Mouse (Mus musculus): ENCODE data around the gene Krtap24-1. TPM values are rescaled to one million over a fixed set of nuclear protein-coding genes. Genes with fewer than 3 reads are reported as not detected.

The Krtap24-1 gene
- not detected in 2 replicates for polyA plus RNA-seq (2015; fragmentation: Nextera tagmentation; extraction: Ambion mirVana)

DNA sequence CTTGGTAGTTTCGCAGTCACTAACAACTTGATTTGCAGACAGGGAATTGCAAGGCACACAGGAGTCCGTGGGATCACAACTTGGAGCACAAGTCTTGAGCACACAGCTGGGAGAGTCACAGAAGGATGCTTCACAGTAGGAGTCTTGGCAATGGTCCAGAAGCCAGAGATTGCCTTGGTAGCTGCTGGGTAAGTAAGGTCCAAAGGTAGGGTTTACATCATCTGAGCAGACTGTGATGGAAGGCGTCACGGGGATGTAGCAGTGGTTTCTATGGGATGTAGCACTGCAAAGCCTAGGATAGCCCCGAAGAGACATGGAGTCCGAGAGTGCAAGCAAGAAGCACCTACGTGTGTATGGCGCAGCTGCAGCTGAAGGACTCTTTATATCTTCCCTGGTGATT lies at the start of gene Krtap24-1:
Krtap24-1 (minus strand) TSS at position 358 of the 400 bp plus-strand sequence.
- no peaks in the 10 kb centered on the region for H3K36me3 ChIP-seq (ENCODE audit: control insufficient read depth, insufficient read depth, low read length)
- H3K4me1 ChIP-seq (ENCODE audit: control insufficient read depth, insufficient read depth, low read length), result no peaks in the 10 kb centered on the region
- peak; percentile 93 for ATAC-seq
- no peak within 1 kb of the TSS for H3K4me2 ChIP-seq (ENCODE audit: low read depth, low read length)
- no peak within 1 kb of the TSS for H3K4me3 ChIP-seq (ENCODE audit: low read length)
- H3K27ac ChIP-seq (ENCODE audit: low read length), result no peak within 1 kb of the TSS
- 89% methylated on average over 8 of the region's 8 CpGs for WGBS
- no peaks in the 10 kb centered on the region for H3K9me3 ChIP-seq (ENCODE audit: control insufficient read depth, low read length)
- no peak within 1 kb of the TSS for H3K9ac ChIP-seq (ENCODE audit: low read depth, low read length)
- H3K27me3 ChIP-seq (replicated peaks; ENCODE audit: control insufficient read depth, insufficient read depth, low read length), result no peaks in the 10 kb centered on the region

GRCm38 (mm10) chr16:88657426-88657825 lies 45.3 kb upstream of the Krtap24-1 start:
- no peak overlapping the region for H3K9ac ChIP-seq (ENCODE audit: low read depth, low read length)
- 46% methylated on average over 1 of the region's 1 CpGs for WGBS
- no peaks in the 10 kb centered on the region for H3K4me1 ChIP-seq (ENCODE audit: control insufficient read depth, insufficient read depth, low read length)
- H3K27me3 ChIP-seq (replicated peaks; ENCODE audit: control insufficient read depth, insufficient read depth, low read length), result no peaks in the 10 kb centered on the region
- H3K36me3 ChIP-seq (ENCODE audit: control insufficient read depth, insufficient read depth, low read length), result no peaks in the 10 kb centered on the region
- no peak overlapping the region for H3K4me2 ChIP-seq (ENCODE audit: low read depth, low read length)
- no peaks in the 10 kb centered on the region for H3K9me3 ChIP-seq (ENCODE audit: control insufficient read depth, low read length)
- ATAC-seq, result 0 out of 2 replicates have a peak, but pooled peaks have one; percentile 16
- H3K4me3 ChIP-seq (ENCODE audit: low read length), result no peak overlapping the region
- no peak overlapping the region for H3K27ac ChIP-seq (ENCODE audit: low read length)

- H3K27me3 ChIP-seq (replicated peaks; ENCODE audit: control insufficient read depth, insufficient read depth, low read length), result no peaks in the 10 kb centered on the region
- no peak for ATAC-seq
- 55% methylated on average over 2 of the region's 2 CpGs for WGBS
Measured at GRCm38 (mm10) chr16:88651952-88652351, 39.9 kb upstream of the Krtap24-1 start.

DNA sequence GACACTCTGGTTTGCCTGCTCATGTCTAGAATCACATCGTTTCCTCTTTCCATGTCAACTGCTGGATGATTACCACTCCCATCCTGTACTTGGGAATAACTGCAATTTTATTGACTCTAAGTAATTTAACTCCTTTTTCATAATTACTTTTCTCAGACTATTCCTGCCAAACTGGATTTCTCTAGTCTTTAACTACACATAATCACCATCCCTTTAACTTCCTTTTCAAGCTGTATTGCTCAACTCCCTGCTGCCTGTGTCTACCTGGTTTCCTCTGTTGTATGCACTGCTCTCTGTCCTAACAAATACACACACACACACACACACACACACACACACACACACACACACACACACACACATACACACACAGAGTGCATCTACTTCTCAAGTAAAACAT lies 39.0 kb upstream of the Krtap24-1 start:
- Histone ChIP-seq H3K4me3 (ENCODE audit: low read length) (no peak overlapping the region), H3K27ac (ENCODE audit: low read length) (no peak overlapping the region; the same call in 1 of the 2 replicates), H3K4me2 (ENCODE audit: low read depth, low read length) (no peak overlapping the region), H3K4me1 (ENCODE audit: control insufficient read depth, insufficient read depth, low read length) (peaks cover 6% of the 10 kb centered on the region; the same call in 1 of the 2 replicates), H3K9ac (ENCODE audit: low read depth, low read length) (no peak overlapping the region), H3K36me3 (ENCODE audit: control insufficient read depth, insufficient read depth, low read length) (no peaks in the 10 kb centered on the region), H3K9me3 (ENCODE audit: control insufficient read depth, low read length) (no peaks in the 10 kb centered on the region), H3K27me3 (replicated peaks; ENCODE audit: control insufficient read depth, insufficient read depth, low read length) (no peaks in the 10 kb centered on the region)
- ATAC-seq, result peak; percentile 79
- WGBS, result 57% methylated on average over 1 of the region's 1 CpGs

More at GRCm38 (mm10) chr16:88651952-88652351, 39.9 kb upstream of the Krtap24-1 start:
- Histone ChIP-seq H3K4me2 (ENCODE audit: low read depth, low read length) (no peak overlapping the region), H3K27ac (ENCODE audit: low read length) (no peak overlapping the region), H3K9ac (ENCODE audit: low read depth, low read length) (no peak overlapping the region), H3K4me3 (ENCODE audit: low read length) (no peak overlapping the region), H3K9me3 (ENCODE audit: control insufficient read depth, low read length) (no peaks in the 10 kb centered on the region), H3K36me3 (ENCODE audit: control insufficient read depth, insufficient read depth, low read length) (no peaks in the 10 kb centered on the region), H3K4me1 (ENCODE audit: control insufficient read depth, insufficient read depth, low read length) (peaks cover 6% of the 10 kb centered on the region; the same call in 1 of the 2 replicates)

DNA sequence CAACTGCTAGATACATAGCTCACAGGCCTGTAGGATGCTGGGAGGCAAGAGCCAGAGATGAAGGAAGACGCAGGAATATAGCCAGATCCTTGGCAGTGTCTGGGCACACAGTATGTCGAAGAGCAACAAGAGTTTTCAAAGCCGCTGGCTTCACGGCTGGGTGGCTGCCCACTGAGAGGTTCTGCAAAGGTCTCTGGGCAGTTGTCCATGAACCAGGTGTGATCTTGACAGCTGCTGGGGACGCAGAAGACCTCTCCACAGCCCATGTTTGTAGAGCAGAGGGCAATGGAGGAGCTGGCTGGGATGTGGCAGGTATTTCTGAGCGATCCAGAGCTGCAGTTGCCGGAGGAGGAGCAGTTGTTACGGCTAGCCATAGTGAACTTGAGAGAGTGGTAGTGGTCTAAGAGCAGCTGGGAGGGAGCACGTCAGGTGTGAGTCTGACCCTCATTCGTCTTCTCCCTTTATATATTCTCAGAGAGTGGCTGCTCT lies 35.3 kb upstream of the Krtap24-1 start, which contains the start of gene Krtap26-1:
Krtap26-1 (minus strand) TSS at position 439 of the 489 bp plus-strand sequence.
- peak; percentile 5; the same call in 1 of the 2 replicates for ATAC-seq
- Histone ChIP-seq H3K4me2 (ENCODE audit: low read depth, low read length) (peak within 1 kb of the TSS; percentile 20; the same call in 1 of the 2 replicates), H3K36me3 (ENCODE audit: control insufficient read depth, insufficient read depth, low read length) (no peaks in the 10 kb centered on the region), H3K9me3 (ENCODE audit: control insufficient read depth, low read length) (no peaks in the 10 kb centered on the region), H3K4me3 (ENCODE audit: low read length) (no peak within 1 kb of the TSS), H3K27me3 (replicated peaks; ENCODE audit: control insufficient read depth, insufficient read depth, low read length) (no peaks in the 10 kb centered on the region), H3K4me1 (ENCODE audit: control insufficient read depth, insufficient read depth, low read length) (peaks cover 6% of the 10 kb centered on the region; the same call in 1 of the 2 replicates), H3K9ac (ENCODE audit: low read depth, low read length) (no peak within 1 kb of the TSS; the same call in 1 of the 2 replicates), H3K27ac (ENCODE audit: low read length) (peak within 1 kb of the TSS; percentile 69)
- 80% methylated on average over 10 of the region's 10 CpGs for WGBS

- H3K27ac ChIP-seq (ENCODE audit: low read length), result peak overlapping the region; percentile 69
- H3K36me3 ChIP-seq (ENCODE audit: control insufficient read depth, insufficient read depth, low read length), result no peaks in the 10 kb centered on the region
- H3K27me3 ChIP-seq (replicated peaks; ENCODE audit: control insufficient read depth, insufficient read depth, low read length), result no peaks in the 10 kb centered on the region
- H3K9ac ChIP-seq (ENCODE audit: low read depth, low read length), result no peak overlapping the region
- H3K9me3 ChIP-seq (ENCODE audit: control insufficient read depth, low read length), result no peaks in the 10 kb centered on the region
- H3K4me3 ChIP-seq (ENCODE audit: low read length), result no peak overlapping the region
- H3K4me2 ChIP-seq (ENCODE audit: low read depth, low read length), result peak overlapping the region; percentile 20; the same call in 1 of the 2 replicates
- H3K4me1 ChIP-seq (ENCODE audit: control insufficient read depth, insufficient read depth, low read length), result peaks cover 6% of the 10 kb centered on the region; the same call in 1 of the 2 replicates
- 63% methylated on average over 8 of the region's 8 CpGs for WGBS
- ATAC-seq, result peak; percentile 84
Measured at GRCm38 (mm10) chr16:88646366-88647111, 34.5 kb upstream of the Krtap24-1 start.

- Histone ChIP-seq H3K27ac (ENCODE audit: low read length) (no peak overlapping the region), H3K4me3 (ENCODE audit: low read length) (no peak overlapping the region), H3K4me1 (ENCODE audit: control insufficient read depth, insufficient read depth, low read length) (no peaks in the 10 kb centered on the region), H3K27me3 (replicated peaks; ENCODE audit: control insufficient read depth, insufficient read depth, low read length) (no peaks in the 10 kb centered on the region), H3K36me3 (ENCODE audit: control insufficient read depth, insufficient read depth, low read length) (no peaks in the 10 kb centered on the region), H3K4me2 (ENCODE audit: low read depth, low read length) (no peak overlapping the region), H3K9me3 (ENCODE audit: control insufficient read depth, low read length) (no peaks in the 10 kb centered on the region), H3K9ac (ENCODE audit: low read depth, low read length) (no peak overlapping the region)
- WGBS, result 89% methylated on average over 3 of the region's 3 CpGs
- no peak for ATAC-seq
Measured at GRCm38 (mm10) chr16:88640053-88640452, 28.0 kb upstream of the Krtap24-1 start.

DNA sequence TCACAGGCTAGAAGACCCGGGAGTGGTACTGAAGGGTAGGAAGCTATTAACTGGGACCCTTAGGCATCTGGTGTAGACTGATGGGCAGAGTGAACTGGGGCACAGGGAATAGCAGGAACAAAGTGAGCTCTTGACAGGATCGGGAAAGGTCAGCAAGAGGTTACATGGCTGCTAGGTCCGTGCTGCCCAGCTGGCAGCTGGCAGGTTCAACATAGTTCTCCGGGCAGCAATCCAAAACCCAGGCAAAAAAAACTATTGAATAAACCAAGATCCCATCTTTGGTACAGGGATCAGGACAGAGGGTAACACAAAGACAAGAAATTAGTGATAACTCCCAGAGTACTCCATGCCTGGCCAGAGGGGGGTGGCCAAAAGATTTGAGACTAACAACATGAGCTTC lies 23.1 kb upstream of the Krtap24-1 start:
- Histone ChIP-seq H3K36me3 (ENCODE audit: control insufficient read depth, insufficient read depth, low read length) (no peaks in the 10 kb centered on the region), H3K9ac (ENCODE audit: low read depth, low read length) (no peak overlapping the region), H3K9me3 (ENCODE audit: control insufficient read depth, low read length) (no peaks in the 10 kb centered on the region), H3K27ac (ENCODE audit: low read length) (no peak overlapping the region), H3K4me2 (ENCODE audit: low read depth, low read length) (no peak overlapping the region), H3K4me3 (ENCODE audit: low read length) (no peak overlapping the region), H3K27me3 (replicated peaks; ENCODE audit: control insufficient read depth, insufficient read depth, low read length) (no peaks in the 10 kb centered on the region), H3K4me1 (ENCODE audit: control insufficient read depth, insufficient read depth, low read length) (no peaks in the 10 kb centered on the region; the same call in 1 of the 2 replicates)
- 52% methylated on average over 4 of the region's 4 CpGs for WGBS
- no peak for ATAC-seq

DNA sequence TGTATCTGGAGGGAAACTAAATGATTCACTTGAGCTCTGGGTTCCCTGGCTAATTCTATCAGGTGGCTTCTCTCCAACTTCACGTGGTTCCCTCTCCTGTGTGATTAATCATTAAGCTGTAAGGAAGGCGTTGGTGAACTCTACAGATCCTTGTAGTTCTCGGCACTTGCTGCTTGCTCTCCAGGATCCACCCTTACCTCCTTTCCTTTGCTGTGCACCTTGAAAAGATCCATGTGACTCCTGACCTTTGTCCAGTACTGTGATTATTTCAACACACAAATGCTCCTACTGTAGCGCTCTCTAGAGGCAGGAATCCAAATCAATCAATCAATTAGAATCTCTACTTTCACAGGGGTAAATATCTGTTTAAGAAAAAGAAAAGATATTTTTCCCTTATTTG lies 19.4 kb upstream of the Krtap24-1 start:
- Histone ChIP-seq H3K4me3 (ENCODE audit: low read length) (no peak overlapping the region), H3K9me3 (ENCODE audit: control insufficient read depth, low read length) (no peaks in the 10 kb centered on the region), H3K4me2 (ENCODE audit: low read depth, low read length) (no peak overlapping the region), H3K27me3 (replicated peaks; ENCODE audit: control insufficient read depth, insufficient read depth, low read length) (no peaks in the 10 kb centered on the region), H3K27ac (ENCODE audit: low read length) (peak overlapping the region; percentile 52), H3K36me3 (ENCODE audit: control insufficient read depth, insufficient read depth, low read length) (no peaks in the 10 kb centered on the region), H3K4me1 (ENCODE audit: control insufficient read depth, insufficient read depth, low read length) (no peaks in the 10 kb centered on the region; the same call in 1 of the 2 replicates), H3K9ac (ENCODE audit: low read depth, low read length) (no peak overlapping the region)
- peak; percentile 99 for ATAC-seq
- 38% methylated on average over 4 of the region's 4 CpGs for WGBS

Data from intestine, embryonic 16.5 days (tissue).